Mouse (Mus musculus): Measurements from ENCODE around the gene Slc1a4.

- TF ChIP-seq MYOG (IDR thresholded peaks at IDR 0.05; ENCODE audit: control insufficient read depth in 1 of 3, insufficient read depth in 1 of 3, insufficient read length in 2 of 3, low read depth in 2 of 3), result no peak
- TF ChIP-seq POLR2A (IDR thresholded peaks at IDR 0.05; ENCODE audit: insufficient read length, low read depth), result no peak
- TF ChIP-seq USF1 (IDR thresholded peaks at IDR 0.05; ENCODE audit: low read depth), result no peak
- no peak for TF ChIP-seq POLR2AphosphoS2 (IDR thresholded peaks at IDR 0.05; ENCODE audit: insufficient read length, low read depth)
- no peak for TF ChIP-seq MYOD1 (IDR thresholded peaks at IDR 0.05; ENCODE audit: control insufficient read depth in 1 of 3, insufficient read length in 2 of 3, low read depth in 2 of 3)
- TF ChIP-seq TCF12 (IDR thresholded peaks at IDR 0.05; ENCODE audit: insufficient read depth, poor library complexity, severe bottlenecking), result no peak
- no peak for TF ChIP-seq MAX (IDR thresholded peaks at IDR 0.05; ENCODE audit: low read depth)
Observed at GRCm38 (mm10) chr11:20320661-20321060, 11.9 kb downstream of the Slc1a4 start.

Data from myocyte (in vitro differentiated cells).